Mouse (Mus musculus) heart, adult 10 weeks (tissue): Measurements from ENCODE around the gene Olfr1298. TPM values are rescaled to one million over a fixed set of nuclear protein-coding genes. Genes with fewer than 3 reads are reported as not detected.

Experiments used
- polyA plus RNA-seq: library from polyadenylated mRNA; stranded (reverse); fragments of 350-450 nt; fragmentation: Illumina TruSeq; extraction: RNeasy Lipid Tissue Mini Kit (QIAGEN cat#74804); gene quantifications from one replicate; pipeline ENCODE4 v1.2.3, GENCODE M21; 2014; ENCODE audit warnings: low read depth, low replicate concordance

Olfr1298 gene
- not detected for polyA plus RNA-seq

DNA sequence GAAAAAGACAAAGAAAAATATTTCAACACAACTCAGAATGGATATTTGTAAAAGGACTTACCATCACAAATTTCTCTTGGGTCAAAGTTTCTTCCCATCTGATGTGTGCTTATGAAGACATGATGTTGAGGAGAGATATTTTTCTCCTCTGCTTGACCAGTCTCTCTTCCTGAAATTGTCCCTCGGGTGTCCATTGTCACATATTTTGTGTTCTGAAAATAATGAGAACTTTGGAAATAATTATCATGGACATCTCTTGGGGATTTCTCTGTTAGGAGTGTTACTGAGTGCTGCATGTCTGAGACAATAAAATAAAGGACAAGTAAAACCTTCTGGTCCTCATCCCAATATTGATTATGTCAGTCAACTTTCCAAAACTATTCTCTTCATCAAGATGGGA lies at the start of gene Olfr1298:
Gene Olfr1298 (minus strand): TSS at position 101 of the 400 bp plus-strand sequence.

GRCm38 (mm10) chr2:111661119-111661518 lies 12.1 kb upstream of the Olfr1298 start, which contains the start of gene Olfr1299:
TSS of gene Olfr1299 (plus strand) at chr2:111661419.

DNA sequence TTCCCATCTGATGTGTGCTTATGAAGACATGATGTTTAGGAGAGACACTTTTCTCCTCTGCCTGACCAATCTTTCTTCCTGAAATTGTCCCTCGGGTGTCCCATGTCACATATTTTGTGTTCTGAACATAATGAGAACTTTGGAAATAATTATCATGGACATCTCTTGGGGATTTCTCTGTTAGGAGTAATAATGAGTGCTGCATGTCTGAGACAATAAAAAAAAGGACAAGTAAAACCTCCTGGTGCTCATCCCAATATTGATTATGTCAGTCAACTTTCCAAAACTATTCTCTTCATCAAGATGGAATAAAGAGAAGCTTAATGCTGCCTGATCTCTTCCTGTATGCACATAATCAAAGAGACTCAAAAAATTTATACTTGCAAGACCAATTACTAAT lies 22.6 kb downstream of the Olfr1298 start, which contains the start of gene Olfr1297:
Gene Olfr1297 (minus strand): TSS at position 101 of the 400 bp plus-strand sequence.

Other genes with a start within 250 kb of the Olfr1298 start
- not detected for gene Olfr1286, start 226.1 kb downstream of the Olfr1298 start, polyA plus RNA-seq
- gene Olfr1287, start 200.1 kb downstream of the Olfr1298 start, polyA plus RNA-seq: not detected
- not detected for gene Olfr1288, start 175.1 kb downstream of the Olfr1298 start, polyA plus RNA-seq
- not detected for gene Olfr1289, start 168.4 kb downstream of the Olfr1298 start, polyA plus RNA-seq
- gene Olfr1290, start 155.4 kb downstream of the Olfr1298 start, polyA plus RNA-seq: not detected
- not detected for gene Olfr1291-ps1, start 152.0 kb downstream of the Olfr1298 start, polyA plus RNA-seq
- gene Olfr1293-ps, start 124.0 kb downstream of the Olfr1298 start, polyA plus RNA-seq: not detected
- gene Olfr1294, start 108.9 kb downstream of the Olfr1298 start, polyA plus RNA-seq: not detected
- gene Olfr1295, start 79.5 kb downstream of the Olfr1298 start, polyA plus RNA-seq: not detected
- gene Olfr1297, start 22.7 kb downstream of the Olfr1298 start, polyA plus RNA-seq: not detected
- not detected for gene Olfr1299, start 12.2 kb upstream of the Olfr1298 start, polyA plus RNA-seq
- gene Olfr1301, start 101.8 kb upstream of the Olfr1298 start, polyA plus RNA-seq: not detected
- not detected for gene Olfr1302, start 128.2 kb upstream of the Olfr1298 start, polyA plus RNA-seq
- gene Olfr1303, start 171.1 kb upstream of the Olfr1298 start, polyA plus RNA-seq: not detected
- gene Olfr1305, start 227.9 kb upstream of the Olfr1298 start, polyA plus RNA-seq: not detected